11 mouse cellular contexts compared by ENCODE assay signal in the genomic region with DNA sequence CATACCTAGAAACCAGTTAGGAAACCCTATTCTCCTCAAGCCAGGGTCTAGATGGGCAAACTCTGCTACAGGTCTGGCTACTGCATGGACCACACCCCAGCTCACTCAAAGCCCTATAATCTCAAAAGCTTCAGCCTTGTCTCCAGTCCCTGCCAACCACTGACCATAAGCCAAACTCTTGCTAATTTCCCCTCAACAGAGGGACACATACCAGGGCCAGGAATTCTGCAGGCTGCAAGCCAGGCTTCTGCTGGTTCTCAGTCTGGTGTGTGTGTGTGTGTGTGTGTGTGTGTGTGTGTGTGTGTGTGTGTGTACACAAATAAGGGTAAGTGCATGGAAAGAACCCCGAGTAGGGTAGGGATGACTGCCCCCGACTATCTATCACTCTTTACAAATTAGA. TPM values are rescaled to one million over a fixed set of nuclear protein-coding genes. Genes with fewer than 3 reads are reported as not detected.
DNase-seq lines count a peak whose midpoint lies in the region; ATAC-seq lines count a peak whose summit lies in the region.
"Had no signal": no experiment of that assay in that cellular context is flagged by ENCODE, and none has a peak within 500 bp of the region (broad histone marks: within the 10 kb centered on the region; RNA-seq: fewer than 3 reads in every experiment).

No protein-coding gene starts in this region.

- H3K36me3 ChIP-seq in heart, embryonic 12.5 days, result no peaks in the 10 kb centered on the region
- no peaks in the 10 kb centered on the region for H3K36me3 ChIP-seq in midbrain, embryonic 12.5 days

- WGBS in heart, embryonic 12.5 days, result 56% methylated on average over 2 of the region's 2 CpGs
- WGBS in midbrain, embryonic 12.5 days, result 62% methylated on average over 2 of the region's 2 CpGs

- peak; percentile 58 to 61 for DNase-seq in heart, postnatal 10 days
- DNase-seq in brain, adult 2 months (ENCODE audit: low read depth, low spot score), result peak; percentile 94
- DNase-seq in cerebellum, postnatal 36 days, result peak; percentile 79 to 80
- DNase-seq in spleen, postnatal 4 days (ENCODE audit: low spot score in 2 of 2), result no peak
- no peak for DNase-seq in thymus, postnatal 25 days
- DNase-seq in yolk sac, embryonic 10.5 days (ENCODE audit: low spot score), result no peak
- DNase-seq: kidney, postnatal 14 days; lung, adult 18-20 months had no signal

- no peaks in the 10 kb centered on the region for H3K9me3 ChIP-seq in heart, embryonic 12.5 days (replicated peaks)
- H3K9me3 ChIP-seq in midbrain, embryonic 12.5 days, result no peaks in the 10 kb centered on the region

- H3K4me3 ChIP-seq in heart, embryonic 12.5 days, result no peak overlapping the region
- peak overlapping the region; percentile 59; the same call in 1 of the 2 replicates for H3K4me3 ChIP-seq in midbrain, embryonic 12.5 days

- peaks cover 14% of the 10 kb centered on the region for H3K4me1 ChIP-seq in heart, embryonic 12.5 days (replicated peaks)
- H3K4me1 ChIP-seq in midbrain, embryonic 12.5 days, result peaks cover 17% of the 10 kb centered on the region

- H3K27ac ChIP-seq in heart, embryonic 12.5 days (ENCODE audit: poor library complexity, severe bottlenecking), result no peak overlapping the region
- H3K27ac ChIP-seq in midbrain, embryonic 12.5 days (replicated peaks), result no peak overlapping the region

- H3K9ac ChIP-seq in heart, embryonic 12.5 days, result no peak overlapping the region
- H3K9ac ChIP-seq in midbrain, embryonic 12.5 days (replicated peaks), result no peak overlapping the region

- H3K27me3 ChIP-seq in heart, embryonic 12.5 days (replicated peaks), result peaks cover 33% of the 10 kb centered on the region
- H3K27me3 ChIP-seq in midbrain, embryonic 12.5 days, result peaks cover 59% of the 10 kb centered on the region

- no peak for ATAC-seq in heart, embryonic 12.5 days (ENCODE audit: insufficient number of reproducible peaks, low FRiP score)
- no peak for ATAC-seq in midbrain, embryonic 12.5 days (ENCODE audit: low FRiP score, low read depth)
- ATAC-seq: Patski had no signal

- intact Hi-C loops in heart, postnatal 10 days (cut with DNase I), result no loop called here

- H3K4me2 ChIP-seq in heart, embryonic 12.5 days, result no peak overlapping the region
- H3K4me2 ChIP-seq in midbrain, embryonic 12.5 days (replicated peaks), result peak overlapping the region; percentile 61

RNA-seq across cellular contexts. Expression of gene Gpr173, which starts 2.1 kb away (rescaled TPM):
- 1 to 10 TPM; 2.3 to 2.4 TPM for total RNA-seq in heart, postnatal 10 days (2021)
- 2.9 and 3.4 TPM in 2 replicates for polyA plus RNA-seq in heart, embryonic 12.5 days (2016; fragmentation: Nextera tagmentation; extraction: Ambion mirVana)
- 8.6 and 9.5 TPM in 2 replicates for polyA plus RNA-seq in midbrain, embryonic 12.5 days (2016; fragmentation: Nextera tagmentation; extraction: Ambion mirVana)

RNA-seq across cellular contexts. Expression of gene Tspyl2, which starts 24.2 kb away (rescaled TPM):
- 10 to 100 TPM; 12.6 to 14.2 TPM for total RNA-seq in heart, postnatal 10 days (2021)
- 19.5 and 22.3 TPM in 2 replicates for polyA plus RNA-seq in heart, embryonic 12.5 days (2016; fragmentation: Nextera tagmentation; extraction: Ambion mirVana)
- polyA plus RNA-seq in midbrain, embryonic 12.5 days (2016; fragmentation: Nextera tagmentation; extraction: Ambion mirVana), result 48.8 and 57.3 TPM in 2 replicates

RNA-seq across cellular contexts. Expression of gene Kantr, which starts 39.1 kb away (rescaled TPM):
- 1 to 10 TPM; 3.1 to 3.6 TPM for total RNA-seq in heart, postnatal 10 days (2021)
- 8.8 and 10.9 TPM in 2 replicates for polyA plus RNA-seq in heart, embryonic 12.5 days (2016; fragmentation: Nextera tagmentation; extraction: Ambion mirVana)
- 20.0 and 20.7 TPM in 2 replicates for polyA plus RNA-seq in midbrain, embryonic 12.5 days (2016; fragmentation: Nextera tagmentation; extraction: Ambion mirVana)

Comparison
In these comparisons a context has a peak if more than half of its experiments do, and no peak if none do; other contexts are left out.
1. DNase-seq: peak in heart, postnatal 10 days (2 of 2), brain, adult 2 months (single experiment) and cerebellum, postnatal 36 days (2 of 2); none in spleen, postnatal 4 days (0 of 2), thymus, postnatal 25 days (single experiment) and yolk sac, embryonic 10.5 days (single experiment).